Comparison of ENCODE assay signal across 8 mouse cellular contexts in genomic region chr5:114773211-114773710, GRCm38 (mm10). TPM values are rescaled to one million over a fixed set of nuclear protein-coding genes. Genes with fewer than 3 reads are reported as not detected.
DNase-seq lines count a peak whose midpoint lies in the region; ATAC-seq and TF ChIP-seq lines count a peak whose summit lies in the region.

No protein-coding gene starts in this region.

- H3K4me2 ChIP-seq in forebrain, embryonic 16.5 days (ENCODE audit: low read length) = peak overlapping the region; percentile 98
- H3K4me2 ChIP-seq in lung, embryonic 14.5 days = peak overlapping the region; percentile 97

- intact Hi-C loops in heart, postnatal 36 days (cut with DNase I) = loop anchor here (5.0 kb wide), 1 partner anchor 66 kb away; the partner anchor contains the start of gene Tchp

- peaks cover 47% of the 10 kb centered on the region for H3K36me3 ChIP-seq in G1E (replicated peaks)
- H3K36me3 ChIP-seq in forebrain, embryonic 16.5 days (ENCODE audit: control insufficient read depth, insufficient read depth) = no peaks in the 10 kb centered on the region
- no peaks in the 10 kb centered on the region for H3K36me3 ChIP-seq in lung, embryonic 14.5 days (ENCODE audit: insufficient read depth)
- H3K36me3 ChIP-seq in thymus, adult 2 months (ENCODE audit: control insufficient read depth, insufficient read depth, low read length) = no peaks in the 10 kb centered on the region

- peak; percentile 81 for ATAC-seq in G1E (ENCODE audit: extremely low read depth, insufficient number of reproducible peaks, low FRiP score, poor library complexity, severe bottlenecking)
- peak; percentile 75 for ATAC-seq in forebrain, embryonic 16.5 days
- peak; percentile 83 for ATAC-seq in lung, embryonic 14.5 days (ENCODE audit: insufficient read depth)

- H3K4me1 ChIP-seq in G1E (ENCODE audit: insufficient read depth, low read depth, low read length) = peaks cover 58% of the 10 kb centered on the region
- H3K4me1 ChIP-seq in forebrain, embryonic 16.5 days (replicated peaks; ENCODE audit: control insufficient read depth, insufficient read depth, low read length) = peaks cover 39% of the 10 kb centered on the region
- H3K4me1 ChIP-seq in lung, embryonic 14.5 days (ENCODE audit: insufficient read depth) = no peaks in the 10 kb centered on the region
- H3K4me1 ChIP-seq in olfactory bulb, adult 2 months (ENCODE audit: control insufficient read depth, insufficient read depth, low read length) = peaks cover 14% of the 10 kb centered on the region
- peaks cover 31% of the 10 kb centered on the region for H3K4me1 ChIP-seq in thymus, adult 2 months (replicated peaks; ENCODE audit: control insufficient read depth, insufficient read depth, low read length)

- no peaks in the 10 kb centered on the region for H3K9me3 ChIP-seq in G1E (replicated peaks)
- no peaks in the 10 kb centered on the region for H3K9me3 ChIP-seq in forebrain, embryonic 16.5 days (ENCODE audit: control insufficient read depth, low read length)
- no peaks in the 10 kb centered on the region for H3K9me3 ChIP-seq in lung, embryonic 14.5 days (ENCODE audit: low read depth, low read length)

- H3K27ac ChIP-seq in forebrain, embryonic 16.5 days (ENCODE audit: low read length) = peak overlapping the region; percentile 89
- peak overlapping the region; percentile 100 for H3K27ac ChIP-seq in layer of hippocampus, adult 2 months
- H3K27ac ChIP-seq in lung, embryonic 14.5 days (ENCODE audit: low read depth) = peak overlapping the region; percentile 91
- H3K27ac ChIP-seq in olfactory bulb, adult 2 months (ENCODE audit: insufficient read depth, low read depth, low read length) = peak overlapping the region; percentile 78
- peak overlapping the region; percentile 17 for H3K27ac ChIP-seq in thymus, adult 2 months (ENCODE audit: control insufficient read depth, insufficient read depth, low read length)

- DNase-seq in G1E (ENCODE audit: low spot score) = peak; percentile 96
- peak; percentile 97 to 99 for DNase-seq in cerebellum, adult 18-20 months
- DNase-seq in heart, postnatal 36 days = peak; percentile 96 to 98
- peak; percentile 96 to 97 for DNase-seq in layer of hippocampus, adult 2 months (ENCODE audit: low spot score in 2 of 2)
- DNase-seq in lung, embryonic 14.5 days = peak; percentile 99
- peak; percentile 99 for DNase-seq in thymus, adult 2 months

- peak; percentile 50; the same call in 1 of the 2 replicates for TF ChIP-seq POLR2A in olfactory bulb, adult 2 months (IDR thresholded peaks at IDR 0.05; ENCODE audit: insufficient read depth, low read depth, low read length)
- TF ChIP-seq POLR2A in thymus, adult 2 months (IDR thresholded peaks at IDR 0.05; ENCODE audit: control insufficient read depth, extremely low read depth, insufficient read depth, low read length, poor library complexity) = peak; percentile 86

- H3K4me3 ChIP-seq in G1E (ENCODE audit: low read depth, low read length) = peak overlapping the region; percentile 98
- H3K4me3 ChIP-seq in forebrain, embryonic 16.5 days (replicated peaks; ENCODE audit: low read length) = peak overlapping the region; percentile 98
- H3K4me3 ChIP-seq in layer of hippocampus, adult 2 months = peak overlapping the region; percentile 95
- H3K4me3 ChIP-seq in lung, embryonic 14.5 days (ENCODE audit: low read depth, low read length) = peak overlapping the region; percentile 84
- H3K4me3 ChIP-seq in olfactory bulb, adult 2 months (ENCODE audit: insufficient read depth, low read depth, low read length) = peak overlapping the region; percentile 90
- H3K4me3 ChIP-seq in thymus, adult 2 months (ENCODE audit: control insufficient read depth, insufficient read depth, low read length) = peak overlapping the region; percentile 75

- H3K27me3 ChIP-seq in G1E (ENCODE audit: insufficient read depth, low read length) = no peaks in the 10 kb centered on the region
- H3K27me3 ChIP-seq in forebrain, embryonic 16.5 days (replicated peaks; ENCODE audit: control insufficient read depth, insufficient read depth, low read length) = no peaks in the 10 kb centered on the region
- no peaks in the 10 kb centered on the region for H3K27me3 ChIP-seq in lung, embryonic 14.5 days (ENCODE audit: insufficient read depth, low read length)
- H3K27me3 ChIP-seq in thymus, adult 2 months (ENCODE audit: control insufficient read depth, insufficient read depth, low read length) = no peaks in the 10 kb centered on the region

- TF ChIP-seq CTCF in G1E (IDR thresholded peaks at IDR 0.05; ENCODE audit: low read depth, low read length) = no peak
- TF ChIP-seq CTCF in layer of hippocampus, adult 2 months (conservative IDR thresholded peaks at IDR 0.05) = no peak
- no peak for TF ChIP-seq CTCF in lung, embryonic 14.5 days (IDR thresholded peaks at IDR 0.05; ENCODE audit: low read depth)
- TF ChIP-seq CTCF in olfactory bulb, adult 2 months (IDR thresholded peaks at IDR 0.05; ENCODE audit: insufficient read depth, low read depth, low read length) = no peak
- TF ChIP-seq CTCF in thymus, adult 2 months (IDR thresholded peaks at IDR 0.05; ENCODE audit: borderline replicate concordance, control insufficient read depth, extremely low read depth, insufficient read depth, low read length, poor library complexity) = no peak

- under 1% methylated on average over 52 of the region's 52 CpGs for WGBS in forebrain, embryonic 16.5 days
- WGBS in lung, embryonic 14.5 days = under 1% methylated on average over 41 of the region's 52 CpGs
- 2% methylated on average over 49 of the region's 52 CpGs for WGBS in olfactory bulb, adult 2 months
- WGBS in thymus, adult 2 months = under 1% methylated on average over 52 of the region's 52 CpGs

- H3K9ac ChIP-seq in forebrain, embryonic 16.5 days (replicated peaks; ENCODE audit: low read depth, low read length) = peak overlapping the region; percentile 94
- peak overlapping the region; percentile 89 for H3K9ac ChIP-seq in lung, embryonic 14.5 days

RNA-seq across cellular contexts. Expression of gene Ankrd13a, which starts 1.2 kb away (rescaled TPM):
- total RNA-seq in G1E (2014; fragmentation: Nextera tagmentation) (779 and 780 TPM in 2 replicates), G1E (2017) (554 and 576 TPM in 2 replicates)
- 737 and 869 TPM in 2 replicates for polyA plus RNA-seq in G1E (2012)
- polyA plus RNA-seq in forebrain, embryonic 16.5 days (2015; fragmentation: Nextera tagmentation; extraction: Ambion mirVana) = 29.4 and 30.1 TPM in 2 replicates
- 10 to 100 TPM; 30.9 to 42.3 TPM for total RNA-seq in heart, postnatal 36 days (2021)
- total RNA-seq in layer of hippocampus, adult 2 months (2021) = 10 to 100 TPM; 39.6 to 48.8 TPM
- polyA plus RNA-seq in lung, embryonic 14.5 days (2014; fragmentation: Nextera tagmentation; extraction: Ambion mirVana) = 83.2 and 86.4 TPM in 2 replicates
- not detected in 2 replicates for polyA plus RNA-seq in olfactory bulb, adult 2 months (2012; ENCODE audit: insufficient read depth, insufficient read length, low replicate concordance, missing spikeins)
- polyA plus RNA-seq in thymus, adult 2 months (2012; rRNA removed) = 118 and 142 TPM in 2 replicates

RNA-seq across cellular contexts. Expression of gene Git2, which starts 2.1 kb away (rescaled TPM):
- total RNA-seq in G1E (2014; fragmentation: Nextera tagmentation) (213 and 227 TPM in 2 replicates), G1E (2017) (101 and 104 TPM in 2 replicates)
- 201 and 245 TPM in 2 replicates for polyA plus RNA-seq in G1E (2012)
- polyA plus RNA-seq in forebrain, embryonic 16.5 days (2015; fragmentation: Nextera tagmentation; extraction: Ambion mirVana) = 53.9 and 58.5 TPM in 2 replicates
- 10 to 100 TPM; 28.7 to 32.0 TPM for total RNA-seq in heart, postnatal 36 days (2021)
- 10 to 100 TPM; 45.7 to 47.5 TPM for total RNA-seq in layer of hippocampus, adult 2 months (2021)
- polyA plus RNA-seq in lung, embryonic 14.5 days (2014; fragmentation: Nextera tagmentation; extraction: Ambion mirVana) = 45.9 and 51.8 TPM in 2 replicates
- not detected in 2 replicates for polyA plus RNA-seq in olfactory bulb, adult 2 months (2012; ENCODE audit: insufficient read depth, insufficient read length, low replicate concordance, missing spikeins)
- 221 and 232 TPM in 2 replicates for polyA plus RNA-seq in thymus, adult 2 months (2012; rRNA removed)

RNA-seq across cellular contexts. Expression of gene 1500011B03Rik, which starts 50.0 kb away (rescaled TPM):
- total RNA-seq in G1E (2014; fragmentation: Nextera tagmentation) (10.8 and 12.0 TPM in 2 replicates), G1E (2017) (1.9 and 2.0 TPM in 2 replicates)
- 0.45 and 0.94 TPM in 2 replicates for polyA plus RNA-seq in G1E (2012)
- polyA plus RNA-seq in forebrain, embryonic 16.5 days (2015; fragmentation: Nextera tagmentation; extraction: Ambion mirVana) = 220 and 250 TPM in 2 replicates
- total RNA-seq in heart, postnatal 36 days (2021) = 1 to 10 TPM; 5.2 to 5.9 TPM
- 100 to 1,000 TPM; 136 to 154 TPM for total RNA-seq in layer of hippocampus, adult 2 months (2021)
- 86.4 and 88.6 TPM in 2 replicates for polyA plus RNA-seq in lung, embryonic 14.5 days (2014; fragmentation: Nextera tagmentation; extraction: Ambion mirVana)
- polyA plus RNA-seq in olfactory bulb, adult 2 months (2012; ENCODE audit: insufficient read depth, insufficient read length, low replicate concordance, missing spikeins) = not detected in 2 replicates
- polyA plus RNA-seq in thymus, adult 2 months (2012; rRNA removed) = 46.4 and 53.8 TPM in 2 replicates

Comparison
In these comparisons a context has a peak if more than half of its experiments do, and no peak if none do; other contexts are left out.
1. Peak in every context shown above with its lines: DNase-seq, ATAC-seq, H3K4me3 ChIP-seq and H3K27ac ChIP-seq.
2. H3K27ac ChIP-seq: peak in every context shown above with its lines; median percentile 100 in layer of hippocampus, adult 2 months; 91 in lung, embryonic 14.5 days; 89 in forebrain, embryonic 16.5 days; 78 in olfactory bulb, adult 2 months; 17 in thymus, adult 2 months.
3. RNA of gene 1500011B03Rik, which starts 50.0 kb away (polyA plus RNA-seq): 220 to 250 TPM in forebrain, embryonic 16.5 days, 86.4 to 88.6 TPM in lung, embryonic 14.5 days and 46.4 to 53.8 TPM in thymus, adult 2 months; 0.45 to 0.94 TPM in G1E and not detected in olfactory bulb, adult 2 months; every median in the first group is over 10 times any median in the second.